8 mouse cellular contexts compared by ENCODE assay signal in the genomic region with DNA sequence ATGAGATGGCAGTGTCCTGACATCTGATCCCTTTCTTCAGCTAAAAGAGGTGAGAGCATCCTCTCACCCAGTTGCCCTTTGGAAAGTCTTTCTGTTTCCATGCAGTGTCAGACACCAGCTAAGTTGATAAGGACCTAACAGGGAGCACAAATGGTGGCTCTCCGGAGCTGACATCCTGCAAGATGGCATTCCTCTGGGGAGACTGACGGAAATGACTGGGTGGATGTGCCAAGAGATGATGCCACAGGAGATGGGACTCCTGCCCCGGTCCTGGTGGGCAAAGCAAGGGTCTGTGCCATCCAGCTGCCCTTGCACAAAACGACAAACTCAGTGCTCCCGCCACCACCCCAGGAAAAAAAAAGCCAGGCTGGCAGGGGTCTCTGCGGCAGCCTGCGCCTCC. TPM values are rescaled to one million over a fixed set of nuclear protein-coding genes. Genes with fewer than 3 reads are reported as not detected.
A peak's percentile ranks its signal among the peaks of the same experiment; 100 is the strongest.
DNase-seq lines count a peak whose midpoint lies in the region; ATAC-seq and TF ChIP-seq lines count a peak whose summit lies in the region.

No protein-coding gene starts in this region.

- peak overlapping the region; percentile 93 for H3K27ac ChIP-seq in heart, embryonic 15.5 days
- peak overlapping the region; percentile 92 for H3K27ac ChIP-seq in hindbrain, embryonic 13.5 days
- H3K27ac ChIP-seq in midbrain, embryonic 14.5 days (replicated peaks; ENCODE audit: low read depth, low read length) = peak overlapping the region; percentile 82
- no peak overlapping the region for H3K27ac ChIP-seq in thymus, adult 2 months (ENCODE audit: control insufficient read depth, insufficient read depth, low read length)

- H3K9ac ChIP-seq in heart, embryonic 15.5 days = peak overlapping the region; percentile 81
- H3K9ac ChIP-seq in hindbrain, embryonic 13.5 days = peak overlapping the region; percentile 79
- peak overlapping the region; percentile 69 for H3K9ac ChIP-seq in midbrain, embryonic 14.5 days (replicated peaks; ENCODE audit: low read length)

- DNase-seq in heart, postnatal 10 days = no peak
- DNase-seq in brain, adult 2 months (ENCODE audit: low read depth, low spot score) = peak; percentile 31
- no peak for DNase-seq in midbrain, embryonic 14.5 days
- DNase-seq in thymus, adult 2 months = no peak
- no peak for DNase-seq in frontal cortex, postnatal 14 days (ENCODE audit: low spot score in 2 of 2)
- DNase-seq in frontal cortex, postnatal 10 days (ENCODE audit: low spot score in 2 of 2) = no peak

- no peaks in the 10 kb centered on the region for H3K27me3 ChIP-seq in heart, embryonic 15.5 days
- no peaks in the 10 kb centered on the region for H3K27me3 ChIP-seq in hindbrain, embryonic 13.5 days
- H3K27me3 ChIP-seq in midbrain, embryonic 14.5 days (ENCODE audit: control insufficient read depth, insufficient read depth, low read length) = no peaks in the 10 kb centered on the region
- H3K27me3 ChIP-seq in thymus, adult 2 months (ENCODE audit: control insufficient read depth, insufficient read depth, low read length) = no peaks in the 10 kb centered on the region

- WGBS in heart, embryonic 15.5 days = 12% methylated on average over 7 of the region's 7 CpGs
- 15% methylated on average over 7 of the region's 7 CpGs for WGBS in hindbrain, embryonic 13.5 days
- 21% methylated on average over 7 of the region's 7 CpGs for WGBS in midbrain, embryonic 14.5 days
- WGBS in thymus, adult 2 months = 90% methylated on average over 7 of the region's 7 CpGs

- H3K4me1 ChIP-seq in heart, embryonic 15.5 days (replicated peaks) = peaks cover 27% of the 10 kb centered on the region
- H3K4me1 ChIP-seq in hindbrain, embryonic 13.5 days (replicated peaks) = peaks cover 36% of the 10 kb centered on the region
- peaks cover 10% of the 10 kb centered on the region; the same call in 1 of the 2 replicates for H3K4me1 ChIP-seq in midbrain, embryonic 14.5 days (ENCODE audit: control insufficient read depth, insufficient read depth, low read length)
- no peaks in the 10 kb centered on the region for H3K4me1 ChIP-seq in thymus, adult 2 months (replicated peaks; ENCODE audit: control insufficient read depth, insufficient read depth, low read length)

- no peak for TF ChIP-seq CTCF in thymus, adult 2 months (IDR thresholded peaks at IDR 0.05; ENCODE audit: borderline replicate concordance, control insufficient read depth, extremely low read depth, insufficient read depth, low read length, poor library complexity)

- no peak for ATAC-seq in heart, embryonic 15.5 days (replicated peaks; ENCODE audit: insufficient number of reproducible peaks, insufficient read depth, low FRiP score, low read depth)
- no peak for ATAC-seq in hindbrain, embryonic 13.5 days (ENCODE audit: low FRiP score)
- ATAC-seq in midbrain, embryonic 14.5 days (ENCODE audit: low FRiP score, low TSS enrichment) = no peak

- intact Hi-C loops in heart, postnatal 10 days (cut with DNase I) = loop anchor here (1.0 kb wide), 2 partner anchors 19 to 32 kb away; no protein-coding TSS in a partner anchor

- no peaks in the 10 kb centered on the region for H3K9me3 ChIP-seq in heart, embryonic 15.5 days (replicated peaks)
- H3K9me3 ChIP-seq in hindbrain, embryonic 13.5 days = no peaks in the 10 kb centered on the region
- no peaks in the 10 kb centered on the region for H3K9me3 ChIP-seq in midbrain, embryonic 14.5 days (ENCODE audit: control insufficient read depth, low read length)

- peak overlapping the region; percentile 61 for H3K4me3 ChIP-seq in heart, embryonic 15.5 days
- peak overlapping the region; percentile 43 for H3K4me3 ChIP-seq in hindbrain, embryonic 13.5 days
- peak overlapping the region; percentile 41 for H3K4me3 ChIP-seq in midbrain, embryonic 14.5 days (replicated peaks; ENCODE audit: low read depth, low read length)
- no peak overlapping the region for H3K4me3 ChIP-seq in thymus, adult 2 months (ENCODE audit: control insufficient read depth, insufficient read depth, low read length)

- H3K36me3 ChIP-seq in heart, embryonic 15.5 days = peaks cover 26% of the 10 kb centered on the region
- H3K36me3 ChIP-seq in hindbrain, embryonic 13.5 days = peaks cover 45% of the 10 kb centered on the region
- peaks cover 49% of the 10 kb centered on the region for H3K36me3 ChIP-seq in midbrain, embryonic 14.5 days (ENCODE audit: control insufficient read depth, insufficient read depth, low read length)
- peaks cover 61% of the 10 kb centered on the region for H3K36me3 ChIP-seq in thymus, adult 2 months (ENCODE audit: control insufficient read depth, insufficient read depth, low read length)

- H3K4me2 ChIP-seq in heart, embryonic 15.5 days = peak overlapping the region; percentile 80
- H3K4me2 ChIP-seq in hindbrain, embryonic 13.5 days = peak overlapping the region; percentile 61
- H3K4me2 ChIP-seq in midbrain, embryonic 14.5 days (ENCODE audit: low read length) = peak overlapping the region; percentile 62

- TF ChIP-seq POLR2A in thymus, adult 2 months (IDR thresholded peaks at IDR 0.05; ENCODE audit: control insufficient read depth, extremely low read depth, insufficient read depth, low read length, poor library complexity) = no peak

RNA-seq across cellular contexts. Expression of gene Mcts2, which starts 20.4 kb away (rescaled TPM):
- polyA plus RNA-seq in heart, embryonic 15.5 days (2015; fragmentation: Nextera tagmentation; extraction: Ambion mirVana) = 18.9 and 20.3 TPM in 2 replicates
- total RNA-seq in heart, postnatal 10 days (2021) = 10 to 100 TPM; 17.8 to 19.1 TPM
- polyA plus RNA-seq in hindbrain, embryonic 13.5 days (2015; fragmentation: Nextera tagmentation; extraction: Ambion mirVana) = 39.4 and 47.2 TPM in 2 replicates
- polyA plus RNA-seq in midbrain, embryonic 14.5 days (2014; fragmentation: Nextera tagmentation; extraction: Ambion mirVana) = 39.9 and 41.4 TPM in 2 replicates
- polyA plus RNA-seq in thymus, adult 2 months (2012; rRNA removed) = 4.2 and 4.4 TPM in 2 replicates

RNA-seq across cellular contexts. Expression of gene Id1, which starts 28.9 kb away (rescaled TPM):
- 61.9 and 63.1 TPM in 2 replicates for polyA plus RNA-seq in heart, embryonic 15.5 days (2015; fragmentation: Nextera tagmentation; extraction: Ambion mirVana)
- 10 to 100 TPM; 72.9 to 84.2 TPM for total RNA-seq in heart, postnatal 10 days (2021)
- 68.7 and 87.0 TPM in 2 replicates for polyA plus RNA-seq in hindbrain, embryonic 13.5 days (2015; fragmentation: Nextera tagmentation; extraction: Ambion mirVana)
- polyA plus RNA-seq in midbrain, embryonic 14.5 days (2014; fragmentation: Nextera tagmentation; extraction: Ambion mirVana) = 33.5 and 38.8 TPM in 2 replicates
- polyA plus RNA-seq in thymus, adult 2 months (2012; rRNA removed) = 54.6 and 66.4 TPM in 2 replicates

RNA-seq across cellular contexts. Expression of gene H13, which starts 37.9 kb away (rescaled TPM):
- 70.6 and 86.1 TPM in 2 replicates for polyA plus RNA-seq in heart, embryonic 15.5 days (2015; fragmentation: Nextera tagmentation; extraction: Ambion mirVana)
- total RNA-seq in heart, postnatal 10 days (2021) = 10 to 100 TPM; 47.6 to 51.4 TPM
- polyA plus RNA-seq in hindbrain, embryonic 13.5 days (2015; fragmentation: Nextera tagmentation; extraction: Ambion mirVana) = 168 and 169 TPM in 2 replicates
- 177 and 184 TPM in 2 replicates for polyA plus RNA-seq in midbrain, embryonic 14.5 days (2014; fragmentation: Nextera tagmentation; extraction: Ambion mirVana)
- 270 and 324 TPM in 2 replicates for polyA plus RNA-seq in thymus, adult 2 months (2012; rRNA removed)

RNA-seq across cellular contexts. Expression of gene Cox4i2, which starts 46.8 kb away (rescaled TPM):
- polyA plus RNA-seq in heart, embryonic 15.5 days (2015; fragmentation: Nextera tagmentation; extraction: Ambion mirVana) = 20.8 and 24.2 TPM in 2 replicates
- total RNA-seq in heart, postnatal 10 days (2021) = 10 to 100 TPM; 17.9 to 22.4 TPM
- 4.6 and 5.4 TPM in 2 replicates for polyA plus RNA-seq in hindbrain, embryonic 13.5 days (2015; fragmentation: Nextera tagmentation; extraction: Ambion mirVana)
- polyA plus RNA-seq in midbrain, embryonic 14.5 days (2014; fragmentation: Nextera tagmentation; extraction: Ambion mirVana) = 5.4 and 5.6 TPM in 2 replicates
- polyA plus RNA-seq in thymus, adult 2 months (2012; rRNA removed) = 1.6 and 1.9 TPM in 2 replicates
